Mouse (Mus musculus): ENCODE data around the gene Spic. TPM values are rescaled to one million over a fixed set of nuclear protein-coding genes. Genes with fewer than 3 reads are reported as not detected.

Spic gene
- polyA plus RNA-seq (2014; fragmentation: Illumina TruSeq; extraction: RNeasy Lipid Tissue Mini Kit (QIAGEN cat#74804); ENCODE audit: low read depth, low replicate concordance), result 0.86 TPM

DNA sequence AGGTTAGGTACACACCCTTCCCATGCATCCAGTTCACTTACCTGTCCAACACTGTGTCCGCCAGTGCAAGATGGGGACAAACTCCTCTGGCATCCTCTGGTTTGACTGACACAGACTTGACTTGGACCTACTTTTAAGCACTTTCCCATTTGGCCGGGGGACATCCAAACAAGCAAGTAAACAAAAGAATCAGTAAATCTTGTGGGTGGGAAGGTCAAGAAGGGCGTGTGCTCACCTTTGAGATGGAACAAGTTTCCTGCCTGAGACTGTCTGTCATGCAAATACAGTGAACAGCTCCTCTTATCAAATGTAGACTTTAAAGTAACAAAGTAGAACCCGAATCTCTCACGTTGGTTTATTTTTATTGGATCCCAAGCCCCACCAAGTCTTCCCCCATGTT lies at the start of gene Spic:
Gene Spic, minus strand, starts transcription at position 91 of the 400 bp plus-strand sequence.

DNA sequence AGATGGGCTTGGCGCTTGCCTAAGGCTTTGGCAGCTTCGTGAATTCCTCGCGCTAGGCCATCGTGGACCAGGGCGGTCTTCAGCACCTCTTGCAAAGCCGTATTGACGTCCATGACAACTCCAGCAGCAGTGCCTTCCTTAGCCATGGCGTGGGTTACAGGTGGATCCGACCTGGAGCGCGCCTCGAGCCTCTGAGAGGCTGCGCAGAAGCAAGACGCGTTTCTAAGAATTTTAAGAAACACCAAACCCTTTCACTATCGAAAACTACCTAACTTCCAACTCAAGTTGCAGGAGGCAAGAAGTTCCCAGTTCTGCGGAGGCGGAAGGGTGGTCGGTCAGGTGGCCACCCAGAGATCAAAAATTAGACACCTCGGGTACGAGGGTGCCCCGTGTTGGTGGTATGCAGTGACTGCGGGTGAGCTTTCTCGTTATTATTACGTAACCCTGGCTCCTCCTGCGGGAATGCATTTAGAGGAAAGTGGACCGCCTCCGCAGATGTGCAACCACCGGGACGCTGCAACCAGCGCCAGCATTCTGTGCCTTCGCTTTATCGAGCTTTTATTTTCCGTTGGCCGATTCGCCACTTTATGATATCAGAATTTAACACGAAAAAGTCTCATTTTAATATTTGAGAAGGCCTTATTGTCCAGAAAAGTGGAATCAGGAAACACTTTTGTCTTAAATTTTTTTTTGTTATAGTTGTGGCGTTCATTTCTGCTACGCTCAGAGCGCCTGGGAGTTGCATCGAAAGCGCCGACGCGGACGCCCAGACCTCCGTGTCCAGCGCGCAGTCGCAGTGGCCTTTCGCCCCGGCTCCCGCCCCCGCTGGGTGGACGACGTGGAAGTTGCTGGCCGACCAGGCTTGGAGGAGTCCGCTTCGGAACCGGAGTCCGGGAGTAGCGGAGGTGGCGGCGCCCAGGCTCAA lies 46.0 kb upstream of the Spic start, which contains the start of gene Arl1:
Gene Arl1, plus strand, starts transcription at position 288 of the 925 bp plus-strand sequence.

Other genes starting within 250 kb of the Spic start
- gene Sycp3, start 225.4 kb downstream of the Spic start, polyA plus RNA-seq (2014; fragmentation: Illumina TruSeq; extraction: RNeasy Lipid Tissue Mini Kit (QIAGEN cat#74804); ENCODE audit: low read depth, low replicate concordance), result not detected
- 350 TPM for gene Chpt1, start 180.9 kb downstream of the Spic start, polyA plus RNA-seq (2014; fragmentation: Illumina TruSeq; extraction: RNeasy Lipid Tissue Mini Kit (QIAGEN cat#74804); ENCODE audit: low read depth, low replicate concordance)
- 0.58 TPM for gene Mybpc1, start 79.9 kb downstream of the Spic start, polyA plus RNA-seq (2014; fragmentation: Illumina TruSeq; extraction: RNeasy Lipid Tissue Mini Kit (QIAGEN cat#74804); ENCODE audit: low read depth, low replicate concordance)
- 115 TPM for gene Arl1, start 45.8 kb upstream of the Spic start, polyA plus RNA-seq (2014; fragmentation: Illumina TruSeq; extraction: RNeasy Lipid Tissue Mini Kit (QIAGEN cat#74804); ENCODE audit: low read depth, low replicate concordance)
- 8.3 TPM for gene Utp20, start 141.8 kb upstream of the Spic start, polyA plus RNA-seq (2014; fragmentation: Illumina TruSeq; extraction: RNeasy Lipid Tissue Mini Kit (QIAGEN cat#74804); ENCODE audit: low read depth, low replicate concordance)
- gene Slc5a8, start 201.0 kb upstream of the Spic start, polyA plus RNA-seq (2014; fragmentation: Illumina TruSeq; extraction: RNeasy Lipid Tissue Mini Kit (QIAGEN cat#74804); ENCODE audit: low read depth, low replicate concordance), result not detected

Data from heart, adult 10 weeks (tissue).